Mouse (Mus musculus) heart, postnatal 0 days (tissue): Measurements from ENCODE around the gene Caskin2. TPM values are rescaled to one million over a fixed set of nuclear protein-coding genes. Genes with fewer than 3 reads are reported as not detected.
A peak's percentile ranks its signal among the peaks of the same experiment; 100 is the strongest.

ENCODE experiments used
- ATAC-seq: fragments of 200-750 bp; cut with Nextera tagmentation; 2 replicates; pipeline ENCODE4 v1.8.0; 2017; ENCODE audit warnings: low read depth, moderate number of reproducible peaks, moderate library complexity; ENCODE audit not compliant: insufficient read depth
- DNase-seq: peaks from one replicate; pipeline ENCODE4 v3.0.0-alpha.2; 2016; ENCODE audit warnings: low spot score
- H3K27ac ChIP-seq: fragments of 300-500 bp; sonication (generic); 2 replicates; pipeline ENCODE4 v1.5.1; 2014; ENCODE audit warnings: low read depth, mild to moderate bottlenecking
- H3K27me3 ChIP-seq: fragments of 300-500 bp; sonication (generic); 2 replicates; pipeline ENCODE4 v1.6.1; 2014; ENCODE audit warnings: low read length, mixed read lengths; ENCODE audit not compliant: control insufficient read depth, insufficient read depth
- H3K36me3 ChIP-seq: fragments of 300-500 bp; sonication (generic); replicated peaks from 2 replicates; pipeline ENCODE4 v1.6.1; 2014; ENCODE audit warnings: low read length, mixed read lengths; ENCODE audit not compliant: control insufficient read depth, insufficient read depth
- H3K4me1 ChIP-seq: fragments of 300-500 bp; sonication (generic); 2 replicates; pipeline ENCODE4 v1.6.1; 2014; ENCODE audit warnings: antibody characterized with exemption; ENCODE audit not compliant: control insufficient read depth, insufficient read depth
- H3K4me2 ChIP-seq: fragments of 300-500 bp; sonication (generic); 2 replicates; pipeline ENCODE4 v1.6.1; 2014; ENCODE audit warnings: low read depth, mild to moderate bottlenecking, low read length, moderate library complexity
- H3K4me3 ChIP-seq: fragments of 300-500 bp; sonication (generic); 2 replicates; pipeline ENCODE4 v1.5.1; 2014; ENCODE audit warnings: low read depth, low read length
- H3K9ac ChIP-seq: fragments of 300-500 bp; sonication (generic); replicated peaks from 2 replicates; pipeline ENCODE4 v1.6.1; 2014; ENCODE audit warnings: low read depth, low read length, mixed read lengths
- H3K9me3 ChIP-seq: fragments of 300-500 bp; sonication (generic); replicated peaks from 2 replicates; pipeline ENCODE4 v1.6.1; 2016; ENCODE audit warnings: low read length; ENCODE audit not compliant: control insufficient read depth
- CTCF ChIP-seq: IDR thresholded peaks from 2 replicates; pipeline ENCODE4 v1.5.1; 2016; ENCODE audit warnings: antibody characterized with exemption, control low read depth, low read depth
- EP300 ChIP-seq: IDR thresholded peaks from 2 replicates; pipeline ENCODE4 v1.6.1; 2016; ENCODE audit warnings: antibody characterized with exemption, low read depth
- whole genome bisulfite sequencing: fragments of 180-500 bp; shearing (Covaris S2); extraction: QIAGEN DNeasy Blood & Tissue Kit; methylation state at CpG from one replicate; pipeline ENCODE4 v1.1.7; 2014; 5-methylcytosine and 5-hydroxymethylcytosine counted together
- polyA plus RNA-seq: library from polyadenylated mRNA; unstranded; fragments of >200 nt; fragmentation: Nextera tagmentation; extraction: Ambion mirVana; gene quantifications from 2 replicates; pipeline ENCODE4 v1.2.1, GENCODE M21; 2015
- total RNA-seq: library from RNA; depleted of rRNA; stranded (reverse); fragments of >200 nt; gene quantifications from 2 replicates; pipeline ENCODE4 v1.2.3, GENCODE M21; 2014; ENCODE audit warnings: low replicate concordance

Caskin2 gene
- total and polyA plus RNA-seq, 2 experiments from 2014 or later: 14.2 to 62.1 TPM

GRCm38 (mm10) chr11:115776954-115777353 is 36.5 kb downstream of the Caskin2 start:
- H3K27me3 ChIP-seq: no peaks in the 10 kb centered on the region
- no peak overlapping the region for H3K4me3 ChIP-seq
- DNase-seq (no peak), ATAC-seq (no peak)
- H3K9ac ChIP-seq: no peak overlapping the region
- H3K4me1 ChIP-seq: peaks cover 45% of the 10 kb centered on the region
- peaks cover 19% of the 10 kb centered on the region; the same call in 1 of the 2 replicates for H3K36me3 ChIP-seq
- no peak for TF ChIP-seq EP300
- TF ChIP-seq CTCF: no peak
- H3K9me3 ChIP-seq: no peaks in the 10 kb centered on the region
- H3K27ac ChIP-seq: peak overlapping the region; percentile 80; the same call in 1 of the 2 replicates
- no peak overlapping the region for H3K4me2 ChIP-seq
- WGBS: 73% methylated on average over 9 of the region's 9 CpGs

- Histone ChIP-seq H3K4me2 (peak overlapping the region; percentile 27), H3K27me3 (no peaks in the 10 kb centered on the region), H3K4me3 (no peak overlapping the region), H3K36me3 (peaks cover 19% of the 10 kb centered on the region; the same call in 1 of the 2 replicates), H3K9ac (0 out of 2 replicates have a peak overlapping the region, but pooled peaks have one; percentile 29), H3K9me3 (no peaks in the 10 kb centered on the region), H3K27ac (peak overlapping the region; percentile 80), H3K4me1 (peaks cover 45% of the 10 kb centered on the region)
- TF ChIP-seq EP300 (0 out of 2 replicates have a peak, but pooled peaks have one; percentile 19), CTCF (no peak)
- 0 out of 2 replicates have a peak, but pooled peaks have one; percentile 5 for ATAC-seq
- 33% methylated on average over 18 of the region's 18 CpGs for WGBS
- DNase-seq: peak; percentile 52
These were observed 37.4 kb downstream of the Caskin2 start for GRCm38 (mm10) chr11:115775821-115776665.

GRCm38 (mm10) chr11:115774653-115775052 is 38.8 kb downstream of the Caskin2 start:
- Histone ChIP-seq H3K4me3 (no peak overlapping the region), H3K27me3 (no peaks in the 10 kb centered on the region), H3K36me3 (peaks cover 19% of the 10 kb centered on the region; the same call in 1 of the 2 replicates), H3K9me3 (no peaks in the 10 kb centered on the region), H3K9ac (no peak overlapping the region), H3K27ac (peak overlapping the region; percentile 38; the same call in 1 of the 2 replicates), H3K4me1 (peaks cover 41% of the 10 kb centered on the region), H3K4me2 (no peak overlapping the region)
- DNase-seq (no peak), ATAC-seq (no peak)
- 49% methylated on average over 4 of the region's 4 CpGs for WGBS
- TF ChIP-seq EP300: no peak
- no peak for TF ChIP-seq CTCF

- WGBS: 62% methylated on average over 3 of the region's 3 CpGs
- no peaks in the 10 kb centered on the region for H3K9me3 ChIP-seq
- TF ChIP-seq EP300 (no peak), CTCF (no peak)
- peaks cover 31% of the 10 kb centered on the region for H3K4me1 ChIP-seq
- DNase-seq (peak; percentile 15), ATAC-seq (no peak)
- H3K27me3 ChIP-seq: no peaks in the 10 kb centered on the region
- H3K27ac ChIP-seq: peak overlapping the region; percentile 91
- H3K4me2 ChIP-seq: no peak overlapping the region
- peaks cover 11% of the 10 kb centered on the region; the same call in 1 of the 2 replicates for H3K36me3 ChIP-seq
- H3K9ac ChIP-seq: no peak overlapping the region; the same call in 1 of the 2 replicates
- H3K4me3 ChIP-seq: no peak overlapping the region
These were observed 44.5 kb downstream of the Caskin2 start for GRCm38 (mm10) chr11:115768896-115769295.

GRCm38 (mm10) chr11:115766981-115767380 is 46.5 kb downstream of the Caskin2 start:
- Histone ChIP-seq H3K9me3 (no peaks in the 10 kb centered on the region), H3K27me3 (no peaks in the 10 kb centered on the region), H3K4me2 (peak overlapping the region; percentile 81), H3K9ac (peak overlapping the region; percentile 91), H3K36me3 (no peaks in the 10 kb centered on the region), H3K4me1 (peaks cover 31% of the 10 kb centered on the region), H3K27ac (peak overlapping the region; percentile 98), H3K4me3 (peak overlapping the region; percentile 86)
- TF ChIP-seq EP300 (no peak), CTCF (no peak)
- no peak for DNase-seq
- 55% methylated on average over 8 of the region's 8 CpGs for WGBS
- ATAC-seq: no peak
